Mouse (Mus musculus) heart, adult 2 months (tissue): ENCODE results near the gene B4galnt4. TPM values are rescaled to one million over a fixed set of nuclear protein-coding genes. Genes with fewer than 3 reads are reported as not detected.
A peak's percentile ranks its signal among the peaks of the same experiment; 100 is the strongest.

Source experiments
- DNase-seq, 2 experiments: peaks; one replicate each; pipeline ENCODE4 v3.0.0; 2021
- H3K27ac ChIP-seq: fragments of 200-600 bp; 2 replicates; pipeline ENCODE4 v1.8.1; 2022
- H3K27me3 ChIP-seq: fragments of 200-500 bp; 2 replicates; pipeline ENCODE4 v1.6.1; 2012; ENCODE audit warnings: mild to moderate bottlenecking, low read length, inconsistent platforms, mixed read lengths; ENCODE audit not compliant: control insufficient read depth, insufficient read depth
- H3K36me3 ChIP-seq: fragments of 200-500 bp; 2 replicates; pipeline ENCODE4 v1.6.1; 2012; ENCODE audit warnings: low read length, inconsistent platforms; ENCODE audit not compliant: control insufficient read depth, insufficient read depth
- H3K4me1 ChIP-seq: fragments of 200-500 bp; 2 replicates; pipeline ENCODE4 v1.6.1; 2011; ENCODE audit warnings: low read length; ENCODE audit not compliant: control insufficient read depth, insufficient read depth
- H3K4me3 ChIP-seq: fragments of 200-600 bp; 2 replicates; pipeline ENCODE4 v1.8.1; 2022
- H3K79me2 ChIP-seq: fragments of 200-500 bp; replicated peaks from 2 replicates; pipeline ENCODE4 v1.6.1; 2012; ENCODE audit warnings: mild to moderate bottlenecking, inconsistent platforms, low read length, moderate library complexity, mixed read lengths; ENCODE audit not compliant: control insufficient read depth, insufficient read depth
- H3K9ac ChIP-seq: fragments of 200-500 bp; 2 replicates; pipeline ENCODE4 v1.6.1; 2012; ENCODE audit warnings: low read depth, mild to moderate bottlenecking, control low read depth, inconsistent platforms, low read length, mixed read lengths
- CTCF ChIP-seq: fragments of 200-600 bp; IDR thresholded peaks from 2 replicates; pipeline ENCODE4 v1.8.1; 2022; ENCODE audit warnings: antibody characterized with exemption, mild to moderate bottlenecking, moderate library complexity
- EP300 ChIP-seq: fragments of 200-500 bp; IDR thresholded peaks from 2 replicates; pipeline ENCODE4 v1.6.1; 2011; ENCODE audit warnings: low read depth, low read length, control low read depth; ENCODE audit not compliant: insufficient read depth
- POLR2A ChIP-seq: fragments of 200-500 bp; IDR thresholded peaks from 2 replicates; pipeline ENCODE4 v1.6.1; 2011; ENCODE audit warnings: mild to moderate bottlenecking, low read depth, low read length, control low read depth; ENCODE audit not compliant: insufficient read depth
- WGBS: fragments of 180-500 bp; shearing (Covaris S2); methylation state at CpG from one replicate; pipeline ENCODE4 v1.1.7; 2018; 5-methylcytosine and 5-hydroxymethylcytosine counted together
- intact Hi-C: fragments of 180-260 bp; cut with DNase I; formaldehyde crosslinking; loops from one replicate; pipeline ENCODE4 v1.15.1; 2025
- polyA plus RNA-seq: library from polyadenylated mRNA; depleted of rRNA; stranded (reverse); fragments of >200 nt; gene quantifications from 2 replicates; pipeline ENCODE4 v1.2.3, GENCODE M21; 2012
- total RNA-seq, 2 experiments: library from RNA; stranded (reverse); gene quantifications; 2 replicates each; pipeline ENCODE4 v1.2.3; 2021

Gene B4galnt4
- total and polyA plus RNA-seq, 3 experiments = 0.04 to 0.07 TPM; not detected in 1

GRCm38 (mm10) chr7:141021489-141022449, 39.1 kb upstream of the B4galnt4 start:
- Histone ChIP-seq H3K4me1 (peaks cover 7% of the 10 kb centered on the region), H3K27me3 (no peaks in the 10 kb centered on the region), H3K36me3 (peaks cover 2% of the 10 kb centered on the region; the same call in 1 of the 2 replicates), H3K4me3 (no peak overlapping the region), H3K27ac (no peak overlapping the region), H3K9ac (no peak overlapping the region), H3K79me2 (no peaks in the 10 kb centered on the region)
- WGBS = 72% methylated on average over 14 of the region's 14 CpGs
- intact Hi-C loops = no loop called here
- DNase-seq = no peak
- no peak for TF ChIP-seq EP300
- TF ChIP-seq POLR2A = no peak
- no peak for TF ChIP-seq CTCF

GRCm38 (mm10) chr7:141024865-141025838, 35.8 kb upstream of the B4galnt4 start:
- no peaks in the 10 kb centered on the region for H3K79me2 ChIP-seq
- H3K27me3 ChIP-seq = no peaks in the 10 kb centered on the region
- peaks cover 2% of the 10 kb centered on the region; the same call in 1 of the 2 replicates for H3K36me3 ChIP-seq
- no peak for DNase-seq
- TF ChIP-seq EP300 = no peak
- TF ChIP-seq POLR2A = no peak
- TF ChIP-seq CTCF = no peak
- no peak overlapping the region for H3K9ac ChIP-seq
- intact Hi-C loops = loop anchor here (2.0 kb wide), 1 partner anchor 14 kb away; the partner anchor contains the start of gene Ifitm3
- H3K4me3 ChIP-seq = no peak overlapping the region
- peaks cover 8% of the 10 kb centered on the region for H3K4me1 ChIP-seq
- 71% methylated on average over 5 of the region's 6 CpGs for WGBS
- H3K27ac ChIP-seq = peak overlapping the region; percentile 28

GRCm38 (mm10) chr7:141026097-141026739, 34.7 kb upstream of the B4galnt4 start:
- Histone ChIP-seq H3K79me2 (no peaks in the 10 kb centered on the region), H3K36me3 (peaks cover 2% of the 10 kb centered on the region; the same call in 1 of the 2 replicates), H3K27ac (peak overlapping the region; percentile 54), H3K27me3 (no peaks in the 10 kb centered on the region), H3K4me3 (no peak overlapping the region), H3K4me1 (peaks cover 8% of the 10 kb centered on the region), H3K9ac (no peak overlapping the region)
- no peak for TF ChIP-seq EP300
- no peak for TF ChIP-seq POLR2A
- TF ChIP-seq CTCF = no peak
- intact Hi-C loops = no loop called here
- 44% methylated on average over 6 of the region's 6 CpGs for WGBS
- no peak for DNase-seq

- DNase-seq = no peak
- intact Hi-C loops = no loop called here
- Histone ChIP-seq H3K27ac (peak overlapping the region; percentile 54), H3K4me1 (peaks cover 8% of the 10 kb centered on the region), H3K4me3 (no peak overlapping the region), H3K27me3 (no peaks in the 10 kb centered on the region), H3K79me2 (no peaks in the 10 kb centered on the region), H3K9ac (no peak overlapping the region), H3K36me3 (peaks cover 2% of the 10 kb centered on the region; the same call in 1 of the 2 replicates)
- TF ChIP-seq CTCF (no peak), POLR2A (no peak), EP300 (no peak)
- 64% methylated on average over 5 of the region's 5 CpGs for WGBS
These were observed 34.2 kb upstream of the B4galnt4 start for GRCm38 (mm10) chr7:141026740-141027098.

- TF ChIP-seq CTCF (no peak), POLR2A (no peak), EP300 (no peak)
- Histone ChIP-seq H3K79me2 (no peaks in the 10 kb centered on the region), H3K4me3 (no peak within 1 kb of the TSS), H3K36me3 (peaks cover 2% of the 10 kb centered on the region; the same call in 1 of the 2 replicates), H3K27me3 (no peaks in the 10 kb centered on the region), H3K4me1 (peaks cover 8% of the 10 kb centered on the region), H3K9ac (no peak within 1 kb of the TSS), H3K27ac (no peak within 1 kb of the TSS)
- no peak for DNase-seq
- intact Hi-C loops = no loop called here
- 90% methylated on average over 2 of the region's 2 CpGs for WGBS
These were observed 32.1 kb upstream of the B4galnt4 start, which contains the start of gene Gm17387 for GRCm38 (mm10) chr7:141028831-141029230. Gene Gm17387, plus strand, starts transcription at chr7:141029131.
